Mouse (Mus musculus): ENCODE measurements around the gene Ralgapb.

Gene Ralgapb

GRCm38 (mm10) chr2:158518583-158518982, 108.9 kb downstream of the Ralgapb start:
- no peak for DNase-seq (ENCODE audit: low read depth)

GRCm38 (mm10) chr2:158519071-158519470, 109.4 kb downstream of the Ralgapb start:
- DNase-seq (ENCODE audit: low read depth), result no peak

GRCm38 (mm10) chr2:158519800-158520199, 110.2 kb downstream of the Ralgapb start:
- DNase-seq (ENCODE audit: low read depth), result no peak

- no peak for DNase-seq (ENCODE audit: low read depth)
Measured at GRCm38 (mm10) chr2:158523060-158523459, 113.4 kb downstream of the Ralgapb start.

- DNase-seq (ENCODE audit: low read depth), result no peak
Measured at GRCm38 (mm10) chr2:158524129-158524860, 114.6 kb downstream of the Ralgapb start.

GRCm38 (mm10) chr2:158534090-158534489, 124.4 kb downstream of the Ralgapb start:
- DNase-seq (ENCODE audit: low read depth), result peak; percentile 68

GRCm38 (mm10) chr2:158534559-158534958, 124.9 kb downstream of the Ralgapb start:
- no peak for DNase-seq (ENCODE audit: low read depth)

- no peak for DNase-seq (ENCODE audit: low read depth)
Measured at GRCm38 (mm10) chr2:158539433-158540305, 130.0 kb downstream of the Ralgapb start.

GRCm38 (mm10) chr2:158541286-158541685, 131.6 kb downstream of the Ralgapb start:
- DNase-seq (ENCODE audit: low read depth), result no peak

- no peak for DNase-seq (ENCODE audit: low read depth)
Measured at GRCm38 (mm10) chr2:158545266-158545665, 135.6 kb downstream of the Ralgapb start.

GRCm38 (mm10) chr2:158546751-158547150, 137.1 kb downstream of the Ralgapb start:
- DNase-seq (ENCODE audit: low read depth), result peak; percentile 79
